Mouse (Mus musculus): ENCODE measurements around the gene Prpf8. TPM values are rescaled to one million over a fixed set of nuclear protein-coding genes. Genes with fewer than 3 reads are reported as not detected.
"Not testable (repeated sequence)": the region's sequence is repeated elsewhere in the genome, so short reads cannot be mapped to it uniquely, and the experiment has no call there.

Prpf8 gene
- polyA plus RNA-seq, 1 experiment from 2014 or later: 43.8 TPM

GRCm38 (mm10) chr11:75449695-75450094, 36.9 kb upstream of the Prpf8 start:
- WGBS: 66% methylated on average over 7 of the region's 7 CpGs
- no peak overlapping the region for H3K4me3 ChIP-seq (replicated peaks; ENCODE audit: low read length)
- ATAC-seq (ENCODE audit: insufficient read depth, low FRiP score): no peak
- no peaks in the 10 kb centered on the region for H3K27me3 ChIP-seq (ENCODE audit: control insufficient read depth, insufficient read depth, low read length)
- H3K36me3 ChIP-seq (ENCODE audit: control insufficient read depth, insufficient read depth, low read length): peaks cover 13% of the 10 kb centered on the region
- peaks cover 9% of the 10 kb centered on the region for H3K4me1 ChIP-seq (ENCODE audit: control insufficient read depth, insufficient read depth, low read length)
- no peak overlapping the region for H3K27ac ChIP-seq (ENCODE audit: low read length)
- H3K9me3 ChIP-seq (replicated peaks; ENCODE audit: control insufficient read depth, low read length): no peaks in the 10 kb centered on the region
- no peak overlapping the region for H3K4me2 ChIP-seq (ENCODE audit: low read depth, low read length)
- 0 out of 2 replicates have a peak overlapping the region, but pooled peaks have one; percentile 35 for H3K9ac ChIP-seq (ENCODE audit: low read length)

- 81% methylated on average over 8 of the region's 8 CpGs for WGBS
- no peaks in the 10 kb centered on the region for H3K9me3 ChIP-seq (replicated peaks; ENCODE audit: control insufficient read depth, low read length)
- peaks cover 13% of the 10 kb centered on the region for H3K36me3 ChIP-seq (ENCODE audit: control insufficient read depth, insufficient read depth, low read length)
Observed at GRCm38 (mm10) chr11:75450304-75450908, 36.2 kb upstream of the Prpf8 start.

GRCm38 (mm10) chr11:75450936-75451335, 35.7 kb upstream of the Prpf8 start:
- no peak overlapping the region for H3K4me2 ChIP-seq (ENCODE audit: low read depth, low read length)
- no peak overlapping the region for H3K4me3 ChIP-seq (replicated peaks; ENCODE audit: low read length)
- H3K4me1 ChIP-seq (ENCODE audit: control insufficient read depth, insufficient read depth, low read length): peaks cover 15% of the 10 kb centered on the region
- H3K9ac ChIP-seq (ENCODE audit: low read length): no peak overlapping the region
- no peak for ATAC-seq (ENCODE audit: insufficient read depth, low FRiP score)
- peaks cover 13% of the 10 kb centered on the region for H3K36me3 ChIP-seq (ENCODE audit: control insufficient read depth, insufficient read depth, low read length)
- no peaks in the 10 kb centered on the region for H3K9me3 ChIP-seq (replicated peaks; ENCODE audit: control insufficient read depth, low read length)
- WGBS: 84% methylated on average over 15 of the region's 15 CpGs
- no peaks in the 10 kb centered on the region for H3K27me3 ChIP-seq (ENCODE audit: control insufficient read depth, insufficient read depth, low read length)
- H3K27ac ChIP-seq (ENCODE audit: low read length): no peak overlapping the region

More at GRCm38 (mm10) chr11:75450304-75450908, 36.2 kb upstream of the Prpf8 start:
- no peak overlapping the region for H3K4me2 ChIP-seq (ENCODE audit: low read depth, low read length)
- no peak overlapping the region for H3K27ac ChIP-seq (ENCODE audit: low read length)
- H3K4me1 ChIP-seq (ENCODE audit: control insufficient read depth, insufficient read depth, low read length): peaks cover 15% of the 10 kb centered on the region
- no peak for ATAC-seq (ENCODE audit: insufficient read depth, low FRiP score)
- H3K27me3 ChIP-seq (ENCODE audit: control insufficient read depth, insufficient read depth, low read length): no peaks in the 10 kb centered on the region
- 0 out of 2 replicates have a peak overlapping the region, but pooled peaks have one; percentile 37 for H3K9ac ChIP-seq (ENCODE audit: low read length)
- H3K4me3 ChIP-seq (replicated peaks; ENCODE audit: low read length): no peak overlapping the region

GRCm38 (mm10) chr11:75452081-75452480, 34.5 kb upstream of the Prpf8 start:
- Histone ChIP-seq H3K4me2 (ENCODE audit: low read depth, low read length) (no peak overlapping the region), H3K4me1 (ENCODE audit: control insufficient read depth, insufficient read depth, low read length) (peaks cover 15% of the 10 kb centered on the region), H3K27me3 (ENCODE audit: control insufficient read depth, insufficient read depth, low read length) (no peaks in the 10 kb centered on the region), H3K4me3 (replicated peaks; ENCODE audit: low read length) (no peak overlapping the region), H3K9ac (ENCODE audit: low read length) (no peak overlapping the region), H3K9me3 (replicated peaks; ENCODE audit: control insufficient read depth, low read length) (no peaks in the 10 kb centered on the region), H3K27ac (ENCODE audit: low read length) (no peak overlapping the region), H3K36me3 (ENCODE audit: control insufficient read depth, insufficient read depth, low read length) (peaks cover 13% of the 10 kb centered on the region)
- ATAC-seq (ENCODE audit: insufficient read depth, low FRiP score): no peak
- WGBS: 95% methylated on average over 8 of the region's 8 CpGs

- no peak overlapping the region for H3K27ac ChIP-seq (ENCODE audit: low read length)
- H3K9ac ChIP-seq (ENCODE audit: low read length): no peak overlapping the region; the same call in 1 of the 2 replicates
- peak overlapping the region; percentile 73; the same call in 1 of the 2 replicates for H3K4me3 ChIP-seq (replicated peaks; ENCODE audit: low read length)
- peaks cover 15% of the 10 kb centered on the region for H3K4me1 ChIP-seq (ENCODE audit: control insufficient read depth, insufficient read depth, low read length)
- no peaks in the 10 kb centered on the region for H3K27me3 ChIP-seq (ENCODE audit: control insufficient read depth, insufficient read depth, low read length)
- 91% methylated on average over 31 of the region's 31 CpGs for WGBS
- H3K36me3 ChIP-seq (ENCODE audit: control insufficient read depth, insufficient read depth, low read length): peaks cover 7% of the 10 kb centered on the region; the same call in 1 of the 2 replicates
- no peaks in the 10 kb centered on the region for H3K9me3 ChIP-seq (replicated peaks; ENCODE audit: control insufficient read depth, low read length)
- ATAC-seq (ENCODE audit: insufficient read depth, low FRiP score): no peak
- peak overlapping the region; percentile 100; the same call in 1 of the 2 replicates for H3K4me2 ChIP-seq (ENCODE audit: low read depth, low read length)
Observed at GRCm38 (mm10) chr11:75452812-75453557, 33.6 kb upstream of the Prpf8 start.

- 2% methylated on average over 56 of the region's 56 CpGs for WGBS
- Histone ChIP-seq H3K4me2 (ENCODE audit: low read depth, low read length) (peak within 1 kb of the TSS; percentile 100), H3K4me3 (replicated peaks; ENCODE audit: low read length) (peak within 1 kb of the TSS; percentile 73), H3K9ac (ENCODE audit: low read length) (peak within 1 kb of the TSS; percentile 83), H3K4me1 (ENCODE audit: control insufficient read depth, insufficient read depth, low read length) (peaks cover 17% of the 10 kb centered on the region), H3K36me3 (ENCODE audit: control insufficient read depth, insufficient read depth, low read length) (no peaks in the 10 kb centered on the region), H3K9me3 (replicated peaks; ENCODE audit: control insufficient read depth, low read length) (no peaks in the 10 kb centered on the region), H3K27me3 (ENCODE audit: control insufficient read depth, insufficient read depth, low read length) (no peaks in the 10 kb centered on the region), H3K27ac (ENCODE audit: low read length) (peak within 1 kb of the TSS; percentile 72)
- peak; percentile 93 for ATAC-seq (ENCODE audit: insufficient read depth, low FRiP score)
Observed at GRCm38 (mm10) chr11:75453991-75454930, 32.4 kb upstream of the Prpf8 start, which contains the start of gene Wdr81. Gene Wdr81, minus strand, starts transcription at chr11:75454717.

- H3K27ac ChIP-seq (ENCODE audit: low read length): peak overlapping the region; percentile 72
- H3K36me3 ChIP-seq (ENCODE audit: control insufficient read depth, insufficient read depth, low read length): no peaks in the 10 kb centered on the region
- H3K9me3 ChIP-seq (replicated peaks; ENCODE audit: control insufficient read depth, low read length): no peaks in the 10 kb centered on the region
- H3K9ac ChIP-seq (ENCODE audit: low read length): peak overlapping the region; percentile 83
- peak overlapping the region; percentile 73 for H3K4me3 ChIP-seq (replicated peaks; ENCODE audit: low read length)
- WGBS: 73% methylated on average over 10 of the region's 10 CpGs
- peaks cover 26% of the 10 kb centered on the region for H3K4me1 ChIP-seq (ENCODE audit: control insufficient read depth, insufficient read depth, low read length)
- H3K4me2 ChIP-seq (ENCODE audit: low read depth, low read length): peak overlapping the region; percentile 100
- no peak for ATAC-seq (ENCODE audit: insufficient read depth, low FRiP score)
- no peaks in the 10 kb centered on the region for H3K27me3 ChIP-seq (ENCODE audit: control insufficient read depth, insufficient read depth, low read length)
Observed at GRCm38 (mm10) chr11:75455041-75455736, 31.4 kb upstream of the Prpf8 start.

- H3K9ac ChIP-seq (ENCODE audit: low read length); H3K4me3 ChIP-seq (replicated peaks; ENCODE audit: low read length); H3K36me3 ChIP-seq (ENCODE audit: control insufficient read depth, insufficient read depth, low read length); H3K27me3 ChIP-seq (ENCODE audit: control insufficient read depth, insufficient read depth, low read length); H3K4me2 ChIP-seq (ENCODE audit: low read depth, low read length); ATAC-seq (ENCODE audit: insufficient read depth, low FRiP score); H3K27ac ChIP-seq (ENCODE audit: low read length); H3K9me3 ChIP-seq (replicated peaks; ENCODE audit: control insufficient read depth, low read length): not testable (repeated sequence)
- WGBS: 93% methylated on average over 2 of the region's 2 CpGs
- peaks cover 27% of the 10 kb centered on the region for H3K4me1 ChIP-seq (ENCODE audit: control insufficient read depth, insufficient read depth, low read length)
Observed at GRCm38 (mm10) chr11:75455971-75456370, 30.6 kb upstream of the Prpf8 start.

All from stomach, embryonic 16.5 days (tissue).